Mouse (Mus musculus) brain, embryonic 18.5 days (tissue): ENCODE data around the gene Hus1b.
A peak's percentile ranks its signal among the peaks of the same experiment; 100 is the strongest.

Source experiments
- DNase-seq: peaks from one replicate; pipeline ENCODE4 v3.0.0-alpha.2; 2012; ENCODE audit warnings: low read depth, low spot score

Hus1b gene

DNA sequence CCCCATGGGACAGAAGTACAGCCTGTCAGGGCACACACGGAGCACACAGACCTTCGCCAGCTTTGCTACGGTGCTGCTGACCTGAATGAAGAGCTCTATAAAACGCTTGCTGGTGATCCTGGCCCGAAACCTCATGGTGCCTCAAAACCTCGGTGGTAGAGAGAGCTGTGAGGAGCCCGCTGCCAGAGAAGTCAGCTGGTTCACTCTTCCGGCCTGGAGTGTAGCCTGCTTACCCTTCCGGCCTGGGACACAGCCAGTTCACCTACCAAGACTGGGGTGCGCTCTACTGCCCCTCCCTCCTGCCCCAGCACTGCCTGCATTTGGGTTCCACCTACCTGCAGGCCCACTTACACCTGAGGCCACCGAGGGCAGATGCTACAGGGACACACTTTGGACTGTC is at the start of gene Hus1b:
Gene Hus1b (minus strand): TSS at position 220 of the 400 bp plus-strand sequence.
- no peak for DNase-seq

DNA sequence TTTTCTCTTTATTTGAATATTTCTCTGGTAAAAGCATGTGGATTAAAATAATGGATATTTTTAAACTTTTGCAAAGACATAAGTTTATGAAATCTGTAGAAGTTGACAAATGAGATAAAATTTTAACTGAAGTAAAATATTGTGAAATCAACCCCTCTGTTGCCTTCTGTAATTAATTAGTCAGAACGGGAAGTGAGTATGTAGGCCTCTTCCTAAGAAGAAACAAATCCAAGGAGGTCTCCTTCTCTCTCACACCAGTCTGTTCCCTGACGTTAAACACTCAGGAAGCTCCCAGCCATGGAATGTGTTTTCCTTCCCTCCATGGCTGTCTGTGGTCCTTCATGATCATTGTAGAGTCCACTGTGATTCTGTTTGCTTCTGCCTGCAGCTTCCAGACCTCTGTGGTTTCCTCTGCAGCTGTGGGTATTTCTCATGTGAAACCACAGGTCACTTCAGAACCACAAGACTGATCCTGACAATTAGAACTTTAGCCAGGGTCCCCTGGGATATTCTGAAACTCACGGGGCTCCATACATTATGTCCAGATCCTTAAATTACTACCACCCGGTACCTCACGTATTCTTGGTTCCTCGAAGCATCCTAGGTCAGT is 46.8 kb upstream of the Hus1b start:
- DNase-seq, result no peak

DNA sequence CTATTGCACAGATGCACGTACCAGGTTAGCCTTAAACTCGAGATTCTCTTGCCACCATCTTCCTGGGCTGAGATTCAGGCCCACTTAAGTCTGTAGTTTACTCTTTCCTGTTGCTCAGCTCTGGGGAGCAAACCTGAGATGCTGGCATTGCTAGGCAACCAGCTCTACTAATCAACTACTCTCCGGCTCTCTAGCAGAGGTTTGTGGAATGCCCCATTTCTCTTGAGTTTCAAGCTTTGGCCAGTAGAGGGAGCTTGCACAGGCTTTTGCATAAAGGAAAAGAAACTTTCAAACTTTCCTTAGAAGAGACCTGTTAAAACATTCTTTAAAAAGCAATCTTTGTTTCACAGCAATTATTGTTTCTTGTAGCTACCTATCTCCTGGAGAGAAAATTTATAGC is 46.3 kb upstream of the Hus1b start:
- peak; percentile 54 for DNase-seq

DNA sequence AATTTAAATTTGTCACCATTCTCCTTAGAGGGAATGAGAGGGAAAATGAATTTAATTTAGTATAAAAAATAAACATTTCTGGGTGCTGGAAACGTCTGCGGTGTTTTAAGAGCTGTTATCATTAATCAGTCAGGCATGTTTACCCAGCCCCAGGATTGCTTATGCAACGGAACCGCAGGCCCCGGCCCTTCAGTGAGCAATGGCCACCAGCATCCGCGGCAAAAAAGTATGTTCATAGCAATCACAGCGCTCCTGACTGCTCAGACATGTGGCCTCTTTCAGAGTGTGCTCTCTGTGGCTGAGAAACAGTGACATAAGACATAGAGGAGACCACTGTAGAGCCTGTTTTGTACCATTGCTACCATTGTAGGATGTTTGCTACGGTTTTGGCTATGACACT is 42.7 kb upstream of the Hus1b start:
- no peak for DNase-seq

- no peak for DNase-seq
Observed at GRCm38 (mm10) chr13:30989710-30990109, 42.2 kb upstream of the Hus1b start.

DNA sequence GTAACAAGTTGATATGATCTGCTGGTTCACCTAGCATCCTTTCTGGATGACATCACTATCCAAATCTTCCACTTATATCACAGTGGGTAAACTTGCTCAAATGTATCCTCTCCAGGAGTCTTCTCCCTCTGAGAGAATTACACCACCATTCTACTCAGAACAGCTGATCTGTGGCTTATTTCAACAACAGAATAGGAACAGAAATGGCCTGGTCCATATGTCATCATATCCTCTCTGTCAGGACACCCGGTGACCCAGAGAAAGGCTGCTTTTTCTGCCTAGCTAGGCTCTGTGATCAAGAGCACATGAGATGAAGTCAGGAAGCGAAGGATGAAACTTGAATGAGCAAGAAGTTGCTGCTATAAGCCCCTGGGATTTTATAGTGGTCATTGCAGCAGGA is 40.1 kb upstream of the Hus1b start:
- DNase-seq, result no peak

- DNase-seq, result no peak
Observed at GRCm38 (mm10) chr13:30986934-30987455, 39.4 kb upstream of the Hus1b start.

- no peak for DNase-seq
Observed at GRCm38 (mm10) chr13:30985598-30986466, 38.3 kb upstream of the Hus1b start.

- no peak for DNase-seq
Observed at GRCm38 (mm10) chr13:30985275-30985597, 37.7 kb upstream of the Hus1b start.

DNA sequence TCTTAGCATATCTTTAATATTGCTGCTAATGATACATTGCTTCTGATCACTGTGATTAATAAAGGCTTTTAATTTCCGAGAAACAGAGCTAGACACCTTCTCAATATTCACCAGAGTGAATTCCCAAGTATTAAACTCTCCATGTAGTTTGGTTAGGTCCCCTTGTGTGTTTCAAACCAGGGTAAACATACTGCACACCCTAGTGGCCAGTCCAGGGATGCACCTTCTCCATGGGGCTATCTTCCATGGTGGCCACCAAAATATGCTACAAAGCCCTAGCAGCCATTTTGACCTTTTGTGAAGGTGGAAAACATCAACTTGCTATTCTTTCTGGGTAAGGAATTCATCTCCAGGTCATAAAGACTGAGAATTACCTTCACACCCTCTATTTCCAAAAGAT is 34.1 kb upstream of the Hus1b start:
- no peak for DNase-seq

DNA sequence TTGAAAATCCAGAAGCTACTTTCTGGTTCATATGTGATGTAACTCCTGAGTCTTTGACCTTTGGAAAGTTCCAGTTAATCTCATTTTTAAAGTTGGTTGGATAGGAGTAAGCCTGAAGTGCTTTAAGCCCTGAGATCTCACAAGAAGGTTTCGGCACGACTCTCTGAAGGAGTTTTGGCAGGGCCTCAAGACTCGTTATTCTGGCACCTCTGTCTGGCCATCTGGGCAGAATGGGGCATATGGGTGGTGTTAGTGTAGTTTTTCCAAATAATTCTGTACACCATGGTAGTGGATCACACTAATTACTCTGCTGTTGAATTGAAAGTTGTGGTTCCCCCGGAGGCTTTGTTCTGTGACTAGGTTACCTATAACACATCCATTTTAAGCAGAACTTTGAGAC is 30.7 kb upstream of the Hus1b start:
- DNase-seq, result no peak

DNA sequence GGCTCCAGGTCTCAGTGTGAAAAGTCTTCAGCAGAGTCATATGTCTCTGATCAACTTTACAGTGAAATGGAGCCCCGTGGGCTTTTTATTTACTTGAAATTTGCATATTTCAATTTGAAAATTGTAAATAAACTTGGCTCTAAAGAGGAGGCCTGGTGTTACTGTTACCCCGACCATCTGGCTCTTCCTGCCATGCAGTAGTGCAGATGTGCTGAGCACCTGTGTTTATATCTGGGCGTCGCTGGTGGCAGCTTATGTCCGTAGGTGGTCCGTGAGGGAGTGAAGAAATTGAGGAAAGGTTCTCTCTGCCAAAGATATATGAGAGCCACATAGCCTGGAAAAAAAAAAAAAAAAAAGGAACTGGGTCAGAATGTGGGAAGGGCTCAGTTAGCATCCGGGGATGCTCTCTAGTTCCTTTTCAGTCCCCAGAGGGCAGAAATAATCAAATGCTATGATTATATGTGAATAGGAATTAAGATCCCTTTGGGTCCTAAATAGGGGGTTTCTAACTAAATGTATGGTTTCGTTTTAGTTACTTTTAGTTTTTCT is 29.1 kb upstream of the Hus1b start:
- no peak for DNase-seq

DNA sequence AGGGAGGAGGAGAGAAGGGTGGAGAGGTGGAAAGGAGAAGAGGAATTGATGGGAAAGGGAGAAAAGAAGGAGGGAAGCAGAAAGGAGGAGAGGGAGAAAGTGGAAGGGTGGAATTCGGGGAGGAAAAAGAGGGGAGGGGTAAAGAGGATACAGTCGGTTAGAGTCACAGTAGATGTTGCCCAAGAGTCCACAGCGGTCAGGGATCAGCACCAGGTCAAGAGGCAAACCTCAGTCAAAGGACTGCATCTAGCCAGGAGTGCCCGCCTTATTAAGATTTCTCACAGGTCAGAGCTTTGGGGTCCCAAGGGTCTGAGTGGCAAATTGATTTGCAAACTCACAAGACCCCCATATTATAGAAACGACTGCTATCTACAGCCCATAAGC is 26.7 kb upstream of the Hus1b start:
- no peak for DNase-seq

DNA sequence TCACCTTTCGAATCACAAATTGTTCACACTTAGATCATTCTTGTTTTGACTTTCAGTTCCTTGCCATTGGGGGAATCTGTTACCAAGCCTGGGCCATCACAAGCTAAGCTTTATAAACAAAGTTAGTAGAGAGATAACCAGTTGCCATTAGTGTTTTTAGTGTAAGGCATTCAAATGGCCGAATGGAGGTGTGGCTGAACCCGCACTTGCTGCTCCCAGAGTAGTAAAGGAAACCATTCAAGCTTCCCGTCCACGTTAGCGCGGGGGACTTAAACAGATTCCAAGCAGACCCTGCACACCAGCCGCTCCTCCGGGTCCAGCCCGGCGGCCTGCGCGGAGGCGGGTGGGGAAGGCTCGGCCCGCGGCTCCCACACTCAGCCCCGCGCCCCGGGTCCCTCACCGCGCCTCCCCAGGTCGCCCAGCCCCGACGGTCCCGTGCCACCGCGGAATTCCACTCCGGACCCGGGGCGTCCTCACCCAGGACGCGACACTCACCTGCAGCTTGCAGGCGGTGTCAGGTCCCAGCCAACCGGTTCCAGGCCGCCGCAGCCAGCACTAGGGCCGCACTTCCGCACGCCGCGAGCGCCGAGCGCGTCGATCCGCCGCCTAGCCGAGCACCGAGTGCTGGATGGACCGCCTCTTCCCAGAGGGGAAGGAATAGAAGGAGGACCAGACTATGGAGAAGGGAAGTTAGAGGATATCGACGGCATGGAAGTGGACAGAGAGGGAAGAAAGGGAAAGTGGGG is 26.1 kb upstream of the Hus1b start, which contains the start of the genes Exoc2 and Gm5447:
Gene Exoc2 (minus strand): TSS at position 593 of the 746 bp plus-strand sequence.
Gene Gm5447 (plus strand): TSS at position 704 of the 746 bp plus-strand sequence.
- peak; percentile 73 for DNase-seq

- DNase-seq, result no peak
Observed at GRCm38 (mm10) chr13:30972102-30972501, 24.5 kb upstream of the Hus1b start.

DNA sequence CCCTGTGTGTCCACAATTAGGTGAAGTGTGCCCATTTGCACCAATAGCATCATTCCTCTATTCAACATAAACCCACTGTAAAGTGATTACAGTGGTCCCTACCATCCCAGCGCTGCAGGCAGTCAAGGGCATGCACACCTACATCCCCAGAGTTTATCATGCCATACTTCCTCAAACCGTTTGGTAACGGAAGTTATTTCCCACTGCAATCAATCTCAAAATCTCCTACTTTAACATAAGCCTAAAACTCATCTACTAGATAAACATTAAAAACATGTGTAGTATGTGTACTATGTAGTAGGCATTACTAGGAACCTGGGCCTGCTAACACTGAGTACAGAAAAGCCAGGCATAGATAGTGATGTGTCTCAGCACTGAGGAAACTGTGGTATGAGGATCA is 23.5 kb upstream of the Hus1b start:
- DNase-seq, result no peak

GRCm38 (mm10) chr13:30968311-30968710 is 20.8 kb upstream of the Hus1b start:
- no peak for DNase-seq

GRCm38 (mm10) chr13:30966507-30966911 is 18.9 kb upstream of the Hus1b start:
- no peak for DNase-seq

DNA sequence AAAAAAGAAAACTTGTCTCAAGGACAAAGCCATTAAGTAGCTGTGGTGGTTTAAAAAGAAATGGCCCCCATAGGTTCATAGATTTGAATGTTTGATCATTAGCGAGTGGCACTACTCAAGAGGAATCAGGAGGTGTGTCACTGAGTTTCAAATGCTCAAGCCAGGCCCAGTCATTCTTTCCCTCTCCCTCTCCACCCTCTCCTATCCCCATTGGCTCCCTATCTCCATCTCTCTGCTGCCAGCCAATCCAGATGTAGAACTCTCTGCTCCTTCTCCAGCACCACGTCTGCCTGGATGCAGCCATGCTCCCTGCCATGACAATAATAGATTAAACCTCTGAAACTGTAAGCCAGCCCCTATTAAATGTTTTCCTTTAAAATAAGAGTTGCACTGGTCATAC is 14.4 kb upstream of the Hus1b start:
- DNase-seq, result no peak

- DNase-seq, result no peak
Observed at GRCm38 (mm10) chr13:30960714-30961113, 13.2 kb upstream of the Hus1b start.

DNA sequence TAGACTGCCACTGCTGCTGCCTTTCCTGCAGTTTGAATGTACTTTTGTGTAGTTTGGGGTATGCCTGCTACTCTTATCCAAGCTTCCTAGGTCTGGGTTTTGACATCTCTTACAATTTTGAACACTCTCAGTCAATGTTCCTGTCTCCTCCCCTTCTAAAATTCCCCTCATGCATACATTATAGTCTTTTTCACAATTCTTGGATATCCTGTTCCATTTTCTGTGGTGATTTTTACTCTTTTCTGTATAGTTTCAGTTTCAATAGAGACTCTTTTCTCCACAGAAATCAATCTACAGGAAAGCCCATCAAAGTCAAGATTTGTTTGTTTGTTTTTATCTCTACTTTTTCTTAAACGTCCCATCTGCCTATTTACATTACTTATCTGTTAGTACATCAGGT is 6.0 kb upstream of the Hus1b start:
- no peak for DNase-seq

- DNase-seq, result no peak
Observed at GRCm38 (mm10) chr13:30952044-30952443, 4.5 kb upstream of the Hus1b start.
